Mouse (Mus musculus): ENCODE data around the gene Grip1.

DNA sequence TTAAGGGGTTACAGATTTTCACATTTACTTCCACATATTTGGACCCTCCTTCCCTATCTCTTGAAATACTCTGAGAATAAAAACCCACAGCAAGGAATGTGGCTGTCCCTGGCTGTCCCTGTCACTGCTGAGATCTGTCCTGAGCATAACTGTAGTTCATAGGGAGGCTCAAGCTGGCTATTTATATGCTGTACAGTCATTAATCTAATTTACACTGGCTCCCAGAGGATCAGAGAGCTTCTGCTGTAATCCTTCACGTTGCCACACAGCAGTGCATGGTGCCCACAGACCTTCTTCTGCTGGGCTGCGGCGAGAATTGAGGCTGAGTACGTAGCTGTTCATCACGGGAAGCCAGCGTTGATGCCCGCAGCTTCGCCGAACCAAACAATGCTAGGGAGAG lies 464.4 kb downstream of the Grip1 start:
- TF ChIP-seq CTCF (IDR thresholded peaks at IDR 0.05; ENCODE audit: low read depth), result no peak
- TF ChIP-seq EP300 (optimal IDR thresholded peaks at IDR 0.05), result no peak

Measured in stomach, postnatal 0 days (tissue).